Mouse (Mus musculus): ENCODE measurements around the gene Tnk2.

GRCm38 (mm10) chr16:32674121-32674740, 30.6 kb downstream of the Tnk2 start:
- no peak for TF ChIP-seq POLR2A (IDR thresholded peaks at IDR 0.05; ENCODE audit: low read depth, low read length)
- no peak for TF ChIP-seq CTCF (conservative IDR thresholded peaks at IDR 0.05; ENCODE audit: insufficient read depth, insufficient read length, low read depth, low read length)
